Mouse (Mus musculus) embryo, embryonic 11.5 days (tissue): ENCODE results near the gene Cdyl2.

Experiments used
- DNase-seq: peaks from one replicate; pipeline ENCODE4 v3.0.0-alpha.2; 2012; ENCODE audit warnings: low read depth, low spot score

Gene Cdyl2

GRCm38 (mm10) chr8:116671543-116671942 is 61.2 kb downstream of the Cdyl2 start:
- DNase-seq = peak; percentile 20

GRCm38 (mm10) chr8:116670604-116671003 is 62.2 kb downstream of the Cdyl2 start:
- no peak for DNase-seq

- DNase-seq = no peak
Observed at GRCm38 (mm10) chr8:116668977-116669376, 63.8 kb downstream of the Cdyl2 start.

- DNase-seq = no peak
Observed at GRCm38 (mm10) chr8:116666781-116667325, 65.9 kb downstream of the Cdyl2 start.

GRCm38 (mm10) chr8:116661521-116661920 is 71.3 kb downstream of the Cdyl2 start:
- no peak for DNase-seq

- DNase-seq = no peak
Observed at GRCm38 (mm10) chr8:116656811-116657210, 76.0 kb downstream of the Cdyl2 start.

GRCm38 (mm10) chr8:116654881-116655280 is 77.9 kb downstream of the Cdyl2 start:
- no peak for DNase-seq

GRCm38 (mm10) chr8:116652949-116653348 is 79.8 kb downstream of the Cdyl2 start:
- DNase-seq = no peak

GRCm38 (mm10) chr8:116649975-116650725 is 82.6 kb downstream of the Cdyl2 start:
- DNase-seq = no peak

- no peak for DNase-seq
Observed at GRCm38 (mm10) chr8:116645376-116645775, 87.4 kb downstream of the Cdyl2 start.

- DNase-seq = no peak
Observed at GRCm38 (mm10) chr8:116640925-116641324, 91.9 kb downstream of the Cdyl2 start.

GRCm38 (mm10) chr8:116637998-116638397 is 94.8 kb downstream of the Cdyl2 start:
- DNase-seq = no peak

GRCm38 (mm10) chr8:116637193-116637592 is 95.6 kb downstream of the Cdyl2 start:
- DNase-seq = no peak

GRCm38 (mm10) chr8:116636396-116636795 is 96.4 kb downstream of the Cdyl2 start:
- DNase-seq = no peak

GRCm38 (mm10) chr8:116635972-116636371 is 96.8 kb downstream of the Cdyl2 start:
- DNase-seq = no peak

GRCm38 (mm10) chr8:116635261-116635660 is 97.5 kb downstream of the Cdyl2 start:
- no peak for DNase-seq

GRCm38 (mm10) chr8:116634436-116634835 is 98.4 kb downstream of the Cdyl2 start:
- DNase-seq = no peak

GRCm38 (mm10) chr8:116633470-116634150 is 99.2 kb downstream of the Cdyl2 start:
- no peak for DNase-seq

- DNase-seq = no peak
Observed at GRCm38 (mm10) chr8:116630066-116630465, 102.7 kb downstream of the Cdyl2 start.

GRCm38 (mm10) chr8:116628975-116629374 is 103.8 kb downstream of the Cdyl2 start:
- no peak for DNase-seq

- DNase-seq = no peak
Observed at GRCm38 (mm10) chr8:116627854-116628479, 104.8 kb downstream of the Cdyl2 start.

- no peak for DNase-seq
Observed at GRCm38 (mm10) chr8:116623591-116623990, 109.2 kb downstream of the Cdyl2 start.
